Mouse (Mus musculus) intestine, postnatal 0 days (tissue): ENCODE measurements at regions not wholly inside any gene's neighbourhood (a gene's known extent, or its start where the extent isn't known, plus 50 kb on each side); places are given as distances from the start of the nearest gene placed in this dataset.

ENCODE experiments used
- ATAC-seq: fragments of 200-750 bp; cut with Nextera tagmentation; 2 replicates; pipeline ENCODE4 v1.8.0; 2017; ENCODE audit warnings: mild to moderate bottlenecking, moderate TSS enrichment, moderate library complexity
- H3K27ac ChIP-seq: fragments of 300-500 bp; sonication (generic); 2 replicates; pipeline ENCODE4 v1.5.1; 2014; ENCODE audit warnings: mild to moderate bottlenecking, low read depth, low read length, moderate library complexity
- H3K27me3 ChIP-seq: fragments of 300-500 bp; sonication (generic); replicated peaks from 2 replicates; pipeline ENCODE4 v1.6.1; 2014; ENCODE audit warnings: low read length, mixed read lengths; ENCODE audit not compliant: control insufficient read depth, insufficient read depth
- H3K36me3 ChIP-seq: fragments of 300-500 bp; sonication (generic); 2 replicates; pipeline ENCODE4 v1.6.1; 2014; ENCODE audit warnings: mild to moderate bottlenecking, moderate library complexity; ENCODE audit not compliant: control insufficient read depth, insufficient read depth
- H3K4me1 ChIP-seq: fragments of 300-500 bp; sonication (generic); replicated peaks from 2 replicates; pipeline ENCODE4 v1.6.1; 2014; ENCODE audit warnings: antibody characterized with exemption, low read length, mixed read lengths; ENCODE audit not compliant: control insufficient read depth, insufficient read depth
- H3K4me2 ChIP-seq: fragments of 300-500 bp; sonication (generic); replicated peaks from 2 replicates; pipeline ENCODE4 v1.6.1; 2014; ENCODE audit warnings: low read depth, mild to moderate bottlenecking, moderate library complexity
- H3K4me3 ChIP-seq: fragments of 300-500 bp; sonication (generic); 2 replicates; pipeline ENCODE4 v1.5.1; 2014; ENCODE audit warnings: low read depth, low read length
- H3K9ac ChIP-seq: fragments of 300-500 bp; sonication (generic); 2 replicates; pipeline ENCODE4 v1.6.1; 2014; ENCODE audit warnings: mild to moderate bottlenecking, low read depth, low read length
- H3K9me3 ChIP-seq: fragments of 300-500 bp; sonication (generic); 2 replicates; pipeline ENCODE4 v1.6.1; 2016; ENCODE audit warnings: mixed run types; ENCODE audit not compliant: control insufficient read depth
- CTCF ChIP-seq: sonication (generic); IDR thresholded peaks from 2 replicates; pipeline ENCODE4 v1.5.1; 2016; ENCODE audit warnings: low read depth, mild to moderate bottlenecking, control low read depth, antibody characterized with exemption, moderate library complexity
- WGBS: fragments of 180-500 bp; shearing (Covaris S2); extraction: QIAGEN DNeasy Blood & Tissue Kit; methylation state at CpG from one replicate; pipeline ENCODE4 v1.1.7; 2014; 5-methylcytosine and 5-hydroxymethylcytosine counted together

DNA sequence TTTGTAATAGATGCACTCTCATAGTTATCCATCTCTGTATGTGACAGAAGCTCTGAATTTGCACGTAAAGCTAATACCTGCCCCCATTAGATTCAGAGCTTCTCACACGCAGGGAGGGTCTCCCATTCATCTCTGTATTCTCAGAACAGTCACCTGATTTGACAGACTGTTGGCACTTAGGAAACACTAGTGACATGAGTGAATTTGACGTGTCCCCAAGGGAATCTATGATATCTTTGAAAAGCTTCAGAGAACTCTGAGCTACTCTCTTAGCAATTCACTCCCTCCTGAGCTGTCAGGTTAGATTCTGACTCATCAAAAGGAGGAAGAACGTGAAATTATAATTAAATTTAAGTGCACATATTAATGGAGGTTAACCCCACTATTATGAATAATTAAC, 423.1 kb downstream of the Ipo11 start:
- H3K4me3 ChIP-seq: no peak overlapping the region
- no peaks in the 10 kb centered on the region for H3K4me1 ChIP-seq
- H3K36me3 ChIP-seq: no peaks in the 10 kb centered on the region
- H3K27me3 ChIP-seq: no peaks in the 10 kb centered on the region
- H3K27ac ChIP-seq: no peak overlapping the region
- no peak for TF ChIP-seq CTCF
- H3K4me2 ChIP-seq: no peak overlapping the region
- no peaks in the 10 kb centered on the region for H3K9me3 ChIP-seq
- ATAC-seq: no peak
- 75% methylated on average over 4 of the region's 4 CpGs for WGBS
- no peak overlapping the region for H3K9ac ChIP-seq

DNA sequence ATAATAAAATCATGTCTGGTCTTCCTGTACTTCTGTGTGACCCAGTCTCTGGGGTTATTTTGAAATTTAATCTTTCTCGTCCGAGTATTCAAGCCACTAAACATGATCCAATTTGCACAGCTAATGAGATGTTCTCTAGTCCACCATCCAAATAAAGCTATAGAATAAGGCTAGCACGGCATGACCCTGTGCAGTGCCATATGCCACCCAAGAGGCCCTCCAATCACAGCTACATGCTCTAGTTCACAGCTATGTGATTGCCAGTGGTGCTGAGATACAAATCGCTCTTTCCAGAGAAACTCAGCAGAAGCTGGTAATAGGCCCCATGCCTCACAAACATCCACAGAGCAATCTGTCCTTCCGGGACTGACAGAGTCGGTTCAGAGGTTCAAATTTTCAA, 426.3 kb downstream of the Ipo11 start:
- no peak for ATAC-seq
- H3K9ac ChIP-seq: no peak overlapping the region
- no peak overlapping the region for H3K27ac ChIP-seq
- TF ChIP-seq CTCF: no peak
- H3K4me2 ChIP-seq: no peak overlapping the region
- no peaks in the 10 kb centered on the region for H3K4me1 ChIP-seq
- no peaks in the 10 kb centered on the region for H3K27me3 ChIP-seq
- 83% methylated on average over 6 of the region's 6 CpGs for WGBS
- H3K4me3 ChIP-seq: no peak overlapping the region
- no peaks in the 10 kb centered on the region for H3K9me3 ChIP-seq
- H3K36me3 ChIP-seq: no peaks in the 10 kb centered on the region

GRCm38 (mm10) chr13:106501273-106501672, 435.5 kb downstream of the Ipo11 start:
- Histone ChIP-seq H3K9me3 (no peaks in the 10 kb centered on the region), H3K27me3 (no peaks in the 10 kb centered on the region), H3K4me2 (no peak overlapping the region), H3K9ac (no peak overlapping the region), H3K27ac (no peak overlapping the region), H3K4me1 (no peaks in the 10 kb centered on the region), H3K36me3 (no peaks in the 10 kb centered on the region), H3K4me3 (no peak overlapping the region)
- WGBS: 41% methylated on average over 6 of the region's 6 CpGs
- TF ChIP-seq CTCF: no peak
- no peak for ATAC-seq

- H3K9ac ChIP-seq: no peak overlapping the region
- no peaks in the 10 kb centered on the region for H3K4me1 ChIP-seq
- no peaks in the 10 kb centered on the region for H3K36me3 ChIP-seq
- H3K9me3 ChIP-seq: no peaks in the 10 kb centered on the region
- no peaks in the 10 kb centered on the region for H3K27me3 ChIP-seq
- no peak for ATAC-seq
- TF ChIP-seq CTCF: no peak
- WGBS: 65% methylated on average over 4 of the region's 4 CpGs
- H3K27ac ChIP-seq: no peak overlapping the region
- no peak overlapping the region for H3K4me2 ChIP-seq
- H3K4me3 ChIP-seq: no peak overlapping the region
Measured at GRCm38 (mm10) chr13:106471264-106471663, 465.5 kb downstream of the Ipo11 start.

DNA sequence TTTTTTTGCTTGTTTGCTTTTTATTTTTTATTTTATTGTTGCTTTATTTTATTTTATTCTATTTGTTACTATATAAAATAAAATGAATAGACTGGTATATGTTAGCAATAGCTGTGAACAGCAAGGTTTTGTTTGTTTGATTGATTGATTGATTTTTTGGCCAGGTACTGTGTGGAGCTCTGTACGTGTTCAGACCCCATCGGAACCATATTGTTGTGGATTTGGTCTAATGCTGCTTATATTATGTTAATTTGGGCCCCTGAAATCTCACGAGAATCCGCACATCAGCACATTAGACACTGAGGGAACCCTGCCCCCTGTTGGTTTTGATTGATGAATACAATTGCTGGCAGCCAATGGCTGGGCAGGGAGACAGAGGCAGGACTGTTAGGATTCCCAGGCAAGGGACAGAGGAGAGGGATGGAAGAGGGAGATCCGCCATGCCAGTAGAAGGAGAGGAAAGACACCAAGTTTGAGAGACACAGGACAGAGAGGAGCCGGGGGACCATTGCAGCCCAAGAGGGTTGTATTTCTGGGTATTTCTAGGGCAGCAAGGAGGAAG, 482.3 kb downstream of the Ipo11 start:
- no peaks in the 10 kb centered on the region for H3K9me3 ChIP-seq
- no peak for TF ChIP-seq CTCF
- H3K27ac ChIP-seq: no peak overlapping the region
- H3K36me3 ChIP-seq: no peaks in the 10 kb centered on the region
- H3K9ac ChIP-seq: no peak overlapping the region
- H3K4me1 ChIP-seq: no peaks in the 10 kb centered on the region
- no peaks in the 10 kb centered on the region for H3K27me3 ChIP-seq
- H3K4me3 ChIP-seq: no peak overlapping the region
- 80% methylated on average over 6 of the region's 6 CpGs for WGBS
- ATAC-seq: no peak
- no peak overlapping the region for H3K4me2 ChIP-seq

GRCm38 (mm10) chr13:106432165-106432564, 504.6 kb downstream of the Ipo11 start:
- no peak for ATAC-seq
- no peaks in the 10 kb centered on the region for H3K27me3 ChIP-seq
- H3K4me3 ChIP-seq: no peak overlapping the region
- H3K9me3 ChIP-seq: no peaks in the 10 kb centered on the region
- H3K4me1 ChIP-seq: no peaks in the 10 kb centered on the region
- no peak overlapping the region for H3K27ac ChIP-seq
- no peak overlapping the region for H3K9ac ChIP-seq
- 72% methylated on average over 3 of the region's 3 CpGs for WGBS
- no peaks in the 10 kb centered on the region for H3K36me3 ChIP-seq
- H3K4me2 ChIP-seq: no peak overlapping the region
- TF ChIP-seq CTCF: no peak

DNA sequence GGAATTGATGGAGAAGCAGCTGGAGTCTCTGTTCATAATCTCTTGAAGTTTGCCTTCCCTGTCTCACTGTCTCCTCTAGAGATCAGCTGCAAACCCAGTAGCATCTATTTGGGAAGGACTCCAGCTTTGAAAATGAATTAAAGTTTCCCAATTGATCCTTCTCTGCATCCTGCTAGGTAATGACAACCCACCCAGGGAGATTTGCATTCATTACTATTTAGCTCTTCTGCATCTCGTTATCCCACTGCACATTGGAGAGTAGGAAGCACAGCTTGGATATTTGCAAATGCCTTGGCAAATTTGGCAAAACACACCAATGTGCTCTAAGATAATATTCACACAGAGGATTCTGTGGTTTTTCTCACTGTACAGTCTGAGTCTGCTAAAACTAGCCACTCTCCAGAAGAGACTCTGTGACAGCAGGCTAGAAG, 530.1 kb downstream of the Ipo11 start:
- no peak for TF ChIP-seq CTCF
- no peak for ATAC-seq
- H3K27ac ChIP-seq: no peak overlapping the region

More for the DNA sequence above, 530.1 kb downstream of the Ipo11 start:
- no peaks in the 10 kb centered on the region for H3K4me1 ChIP-seq
- WGBS: 55% methylated on average over 1 of the region's 1 CpGs
- no peak overlapping the region for H3K9ac ChIP-seq
- H3K9me3 ChIP-seq: no peaks in the 10 kb centered on the region
- H3K4me2 ChIP-seq: no peak overlapping the region
- H3K27me3 ChIP-seq: no peaks in the 10 kb centered on the region
- no peaks in the 10 kb centered on the region for H3K36me3 ChIP-seq
- no peak overlapping the region for H3K4me3 ChIP-seq
